Mouse (Mus musculus) embryonic facial prominence, embryonic 10.5 days (tissue): ENCODE results near the gene S100b. TPM values are rescaled to one million over a fixed set of nuclear protein-coding genes. Genes with fewer than 3 reads are reported as not detected.
A peak's percentile ranks its signal among the peaks of the same experiment; 100 is the strongest.

Experiments used
- DNase-seq: peaks from one replicate; pipeline ENCODE4 v3.0.0-alpha.2; 2017; ENCODE audit warnings: low spot score
- H3K27ac ChIP-seq: fragments of 300-500 bp; sonication (generic); replicated peaks from 2 replicates; pipeline ENCODE4 v1.5.1; 2016; ENCODE audit warnings: mild to moderate bottlenecking
- H3K27me3 ChIP-seq: fragments of 300-500 bp; sonication (generic); replicated peaks from 2 replicates; pipeline ENCODE4 v1.6.1; 2016; ENCODE audit warnings: low read depth, mild to moderate bottlenecking; ENCODE audit not compliant: poor library complexity, severe bottlenecking
- H3K36me3 ChIP-seq: fragments of 300-500 bp; sonication (generic); replicated peaks from 2 replicates; pipeline ENCODE4 v1.6.1; 2016; ENCODE audit warnings: mild to moderate bottlenecking, moderate library complexity
- H3K4me1 ChIP-seq: fragments of 300-500 bp; sonication (generic); 2 replicates; pipeline ENCODE4 v1.6.1; 2016
- H3K4me3 ChIP-seq: fragments of 300-500 bp; sonication (generic); 2 replicates; pipeline ENCODE4 v1.5.1; 2016; ENCODE audit warnings: mild to moderate bottlenecking, moderate library complexity
- H3K9me3 ChIP-seq: fragments of 300-500 bp; sonication (generic); 2 replicates; pipeline ENCODE4 v1.6.1; 2016; ENCODE audit warnings: mild to moderate bottlenecking
- WGBS: fragments of 180-500 bp; shearing (Covaris S2); methylation state at CpG from one replicate; pipeline ENCODE4 v1.1.7; 2016; 5-methylcytosine and 5-hydroxymethylcytosine counted together
- polyA plus RNA-seq: library from polyadenylated mRNA; unstranded; fragments of >200 nt; fragmentation: Nextera tagmentation; extraction: Ambion mirVana; gene quantifications from 2 replicates; pipeline ENCODE4 v1.2.1, GENCODE M21; 2016

S100b gene
- polyA plus RNA-seq, 1 experiment from 2014 or later, result not detected

DNA sequence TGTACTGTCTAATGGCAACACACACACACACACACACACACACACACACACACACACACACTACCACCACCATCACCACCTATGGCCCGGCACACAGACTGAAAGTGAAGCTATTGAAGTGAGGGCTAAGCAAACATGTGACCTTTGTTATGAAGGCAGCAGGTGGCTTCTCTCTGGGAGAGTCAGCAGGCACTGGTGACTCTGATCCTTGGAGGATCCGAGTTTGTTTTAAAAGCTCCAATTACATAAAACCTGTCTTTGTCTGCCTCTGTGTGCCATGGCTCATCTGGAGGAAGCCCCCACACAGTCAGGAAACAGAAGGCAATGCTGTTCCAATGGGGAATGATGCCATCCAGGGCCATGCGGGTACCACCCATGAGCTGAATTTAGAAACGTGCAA lies 7.1 kb upstream of the S100b start:
- 51% methylated on average over 4 of the region's 4 CpGs for WGBS
- Histone ChIP-seq H3K27ac (no peak overlapping the region), H3K9me3 (no peaks in the 10 kb centered on the region), H3K27me3 (no peaks in the 10 kb centered on the region), H3K36me3 (no peaks in the 10 kb centered on the region), H3K4me3 (no peak overlapping the region), H3K4me1 (peaks cover 22% of the 10 kb centered on the region)
- no peak for DNase-seq

DNA sequence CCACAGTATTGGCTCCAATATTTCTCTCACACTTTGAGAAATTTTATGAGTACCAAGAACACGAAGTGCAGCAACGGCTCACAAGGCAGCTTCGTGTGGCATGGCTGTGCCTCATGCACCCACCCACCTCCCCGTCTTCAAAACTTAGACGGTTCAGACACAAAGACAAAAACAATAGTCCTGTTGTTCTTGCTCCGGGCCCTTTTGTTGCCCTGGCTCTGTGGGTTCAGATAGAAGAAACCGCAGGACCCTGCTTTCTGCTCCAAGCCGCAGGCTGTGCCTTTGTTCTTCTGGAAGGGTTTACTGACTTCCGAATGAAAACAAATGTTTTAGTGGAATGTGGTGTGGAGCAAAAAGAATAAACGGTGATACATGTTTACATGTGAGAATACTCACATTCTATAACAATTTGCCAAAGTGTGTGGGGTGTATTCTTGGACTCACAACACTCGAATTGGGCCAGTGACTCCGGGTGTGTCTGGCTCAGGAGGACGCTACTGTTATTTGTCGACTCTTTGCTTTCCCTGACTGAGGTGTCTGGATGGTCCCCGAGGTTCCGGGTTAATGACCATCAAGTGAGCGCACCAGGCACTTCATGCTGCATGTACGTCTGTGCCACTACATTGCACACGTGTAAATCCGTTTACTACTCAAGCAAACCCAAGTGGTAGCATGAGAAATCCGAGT lies 5.5 kb upstream of the S100b start:
- H3K36me3 ChIP-seq, result no peaks in the 10 kb centered on the region
- H3K27me3 ChIP-seq, result no peaks in the 10 kb centered on the region
- peaks cover 22% of the 10 kb centered on the region for H3K4me1 ChIP-seq
- H3K9me3 ChIP-seq, result no peaks in the 10 kb centered on the region
- WGBS, result 43% methylated on average over 21 of the region's 21 CpGs
- H3K4me3 ChIP-seq, result no peak overlapping the region
- no peak overlapping the region; the same call in 1 of the 2 replicates for H3K27ac ChIP-seq
- no peak for DNase-seq

DNA sequence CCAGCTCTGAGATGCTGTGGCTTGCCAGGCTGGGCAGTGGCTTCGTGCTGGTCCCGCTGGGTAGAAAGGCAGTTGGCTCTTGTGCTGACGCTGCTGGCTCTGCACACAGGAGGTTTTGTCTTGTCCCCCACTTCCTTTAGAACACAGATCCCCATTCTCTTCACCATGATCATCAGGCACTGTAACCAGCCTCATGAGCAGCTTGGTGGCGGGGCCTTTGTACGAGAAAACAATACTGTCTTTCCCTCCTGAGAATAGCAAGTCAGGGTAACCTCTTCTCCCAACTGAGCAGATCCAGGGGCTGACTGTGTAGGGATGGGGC lies 5.0 kb upstream of the S100b start:
- Histone ChIP-seq H3K4me3 (no peak overlapping the region), H3K36me3 (no peaks in the 10 kb centered on the region), H3K27me3 (no peaks in the 10 kb centered on the region), H3K27ac (no peak overlapping the region; the same call in 1 of the 2 replicates), H3K4me1 (peaks cover 23% of the 10 kb centered on the region), H3K9me3 (no peaks in the 10 kb centered on the region)
- DNase-seq, result no peak
- 53% methylated on average over 5 of the region's 5 CpGs for WGBS

DNA sequence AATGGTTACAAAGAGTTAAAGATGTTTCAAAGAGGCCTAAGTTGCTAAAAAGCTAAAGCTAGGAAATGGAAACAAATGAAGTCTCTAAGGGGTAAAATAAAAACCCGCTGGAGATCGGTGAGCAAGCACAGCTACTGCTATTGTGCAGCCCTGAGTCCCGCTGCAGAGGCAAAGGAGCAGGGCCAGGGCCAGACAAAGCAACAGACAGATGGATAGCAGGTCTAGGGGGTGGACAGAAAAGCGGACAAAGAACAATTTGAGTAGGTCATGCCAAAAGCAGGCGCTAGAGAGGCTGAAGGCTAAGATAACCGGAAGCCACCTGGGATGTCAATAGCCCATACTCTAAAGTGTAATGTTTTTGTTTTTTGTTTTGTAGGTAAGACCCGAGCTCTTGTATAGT lies 2.8 kb upstream of the S100b start:
- H3K4me3 ChIP-seq, result no peak overlapping the region
- DNase-seq, result no peak
- H3K27me3 ChIP-seq, result no peaks in the 10 kb centered on the region
- no peaks in the 10 kb centered on the region for H3K9me3 ChIP-seq
- peaks cover 20% of the 10 kb centered on the region for H3K4me1 ChIP-seq
- H3K36me3 ChIP-seq, result no peaks in the 10 kb centered on the region
- WGBS, result 78% methylated on average over 7 of the region's 7 CpGs
- no peak overlapping the region for H3K27ac ChIP-seq

DNA sequence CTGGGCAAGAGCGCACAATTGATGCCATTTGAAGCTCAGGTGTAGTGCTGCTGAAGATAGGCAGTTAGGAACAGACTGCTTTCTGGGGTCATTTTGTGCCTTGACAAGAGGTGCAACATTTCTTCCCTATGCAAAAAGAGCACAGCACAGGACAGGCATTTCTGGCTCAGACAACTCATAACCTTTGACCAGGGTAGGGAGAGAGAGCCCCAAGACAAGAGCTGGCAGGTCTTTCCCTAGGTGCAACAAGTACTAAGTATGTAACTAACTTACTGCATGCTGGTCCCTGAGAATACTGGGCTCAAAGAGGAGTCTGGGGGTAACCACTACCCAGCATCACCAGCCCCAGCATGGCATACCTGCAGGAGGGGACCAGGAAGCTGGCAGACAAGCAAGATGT lies 574 bp upstream of the S100b start:
- no peak for DNase-seq
- H3K27me3 ChIP-seq, result no peaks in the 10 kb centered on the region
- 96% methylated on average over 1 of the region's 1 CpGs for WGBS
- H3K27ac ChIP-seq, result no peak overlapping the region
- peaks cover 10% of the 10 kb centered on the region; the same call in 1 of the 2 replicates for H3K4me1 ChIP-seq
- H3K9me3 ChIP-seq, result no peaks in the 10 kb centered on the region
- H3K4me3 ChIP-seq, result no peak overlapping the region
- H3K36me3 ChIP-seq, result no peaks in the 10 kb centered on the region

DNA sequence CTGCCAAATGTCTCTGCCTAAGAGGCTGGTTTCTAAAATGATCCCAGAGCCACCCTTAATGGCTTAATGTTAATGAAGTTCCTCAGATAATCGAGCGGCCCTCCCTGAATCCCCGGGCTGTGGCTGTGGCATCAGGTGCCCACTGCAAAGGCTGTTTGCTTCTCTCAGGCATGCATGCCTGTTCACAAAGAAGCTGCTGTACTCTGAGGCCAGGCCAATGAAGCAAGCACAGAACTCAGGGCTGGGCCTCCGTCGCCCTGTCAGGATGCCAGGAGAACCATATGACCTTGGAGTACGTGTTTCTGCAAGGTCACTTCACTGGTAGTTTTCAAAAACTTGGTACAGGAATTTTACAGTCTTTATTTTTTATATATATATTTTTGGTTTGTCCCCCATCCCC lies 2.0 kb downstream of the S100b start:
- H3K4me1 ChIP-seq, result peaks cover 24% of the 10 kb centered on the region
- DNase-seq, result no peak
- H3K27me3 ChIP-seq, result no peaks in the 10 kb centered on the region
- H3K9me3 ChIP-seq, result no peaks in the 10 kb centered on the region
- no peak overlapping the region for H3K27ac ChIP-seq
- H3K4me3 ChIP-seq, result no peak overlapping the region
- H3K36me3 ChIP-seq, result no peaks in the 10 kb centered on the region
- 76% methylated on average over 6 of the region's 6 CpGs for WGBS

DNA sequence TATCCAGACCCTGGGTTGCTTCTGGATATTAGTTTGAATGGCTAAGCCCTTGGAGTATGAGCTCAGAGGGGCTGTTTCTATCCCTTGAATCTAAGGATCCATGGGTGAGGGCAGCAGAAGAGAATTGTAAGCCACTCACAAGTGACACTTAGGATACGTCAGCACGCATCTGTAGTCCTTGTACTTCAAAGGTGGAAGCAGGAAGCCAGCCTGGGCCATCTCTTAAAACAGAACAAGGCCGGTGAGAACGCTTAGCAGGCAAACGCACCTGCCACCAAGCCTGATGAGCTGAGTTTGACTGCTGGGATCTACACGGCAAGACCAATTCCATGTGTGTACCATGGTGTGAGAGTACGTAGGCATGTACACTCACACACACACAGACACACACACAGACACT lies 3.6 kb downstream of the S100b start:
- 93% methylated on average over 7 of the region's 7 CpGs for WGBS
- Histone ChIP-seq H3K9me3 (no peaks in the 10 kb centered on the region), H3K27me3 (no peaks in the 10 kb centered on the region), H3K36me3 (peaks cover 2% of the 10 kb centered on the region; the same call in 1 of the 2 replicates), H3K4me3 (no peak overlapping the region), H3K27ac (no peak overlapping the region), H3K4me1 (peaks cover 27% of the 10 kb centered on the region)
- no peak for DNase-seq

DNA sequence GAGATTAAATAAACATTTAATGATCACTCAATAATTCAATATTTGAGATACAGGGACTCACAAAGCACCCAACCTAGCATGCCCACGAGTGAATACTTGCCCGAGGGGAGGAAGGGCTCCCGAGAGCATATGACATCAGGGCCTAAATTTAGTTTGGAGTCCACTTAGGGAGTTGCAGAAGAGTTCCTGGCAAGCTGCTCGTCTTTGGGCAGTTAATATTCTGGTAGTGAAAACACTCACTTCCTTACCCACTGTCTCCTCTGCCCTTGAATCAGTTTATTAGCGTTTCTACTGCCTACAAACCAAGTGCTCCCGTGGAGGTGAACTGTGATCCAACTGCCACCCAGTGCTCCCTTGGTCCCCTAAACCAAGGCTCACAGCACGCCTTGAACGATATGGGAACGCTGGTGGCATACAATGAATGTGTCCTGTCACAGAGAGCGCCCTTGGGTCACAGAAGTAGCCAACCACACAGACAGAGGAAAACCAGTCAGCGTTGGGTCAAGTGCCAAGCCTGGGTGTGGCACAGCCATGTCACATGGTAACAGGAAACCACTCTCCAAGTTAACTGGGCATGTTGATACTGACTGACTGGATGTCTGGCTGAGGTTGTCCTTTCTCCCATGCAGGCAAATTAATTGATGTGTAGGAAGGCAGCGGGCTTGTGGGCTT lies 4.2 kb downstream of the S100b start:
- WGBS, result 87% methylated on average over 12 of the region's 12 CpGs
- no peaks in the 10 kb centered on the region for H3K9me3 ChIP-seq
- H3K36me3 ChIP-seq, result peaks cover 5% of the 10 kb centered on the region; the same call in 1 of the 2 replicates

DNA sequence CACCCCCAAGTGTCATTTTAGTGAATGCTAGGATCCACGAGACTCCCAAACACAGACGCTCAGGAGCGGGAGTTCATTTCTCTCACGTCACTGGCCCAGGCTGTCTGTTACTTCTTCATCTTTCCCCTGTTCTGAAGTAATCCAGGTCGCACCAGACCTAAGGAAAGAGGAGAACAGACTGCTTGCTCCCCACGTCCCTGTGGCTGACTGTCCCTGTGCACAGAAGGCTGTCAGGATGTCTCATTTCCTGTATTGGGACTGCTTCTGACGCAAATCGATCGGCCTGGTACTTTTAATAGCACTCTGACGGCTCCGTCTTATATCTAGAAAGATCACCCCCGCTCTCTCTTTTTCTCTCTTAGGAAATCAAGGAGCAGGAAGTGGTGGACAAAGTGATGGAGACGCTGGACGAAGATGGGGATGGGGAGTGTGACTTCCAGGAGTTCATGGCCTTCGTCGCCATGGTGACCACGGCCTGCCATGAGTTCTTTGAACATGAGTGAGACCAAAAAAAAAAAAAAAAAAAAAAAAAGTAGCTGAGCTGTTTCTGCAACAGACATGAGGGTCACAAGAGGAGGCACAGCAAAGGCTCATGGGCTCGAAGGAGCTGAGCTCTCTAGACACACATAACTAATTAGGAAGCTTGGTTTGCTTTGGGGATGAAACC lies 6.0 kb downstream of the S100b start:
- 75% methylated on average over 18 of the region's 18 CpGs for WGBS
- H3K27me3 ChIP-seq, result no peaks in the 10 kb centered on the region
- peaks cover 10% of the 10 kb centered on the region for H3K36me3 ChIP-seq
- H3K27ac ChIP-seq, result no peak overlapping the region
- H3K9me3 ChIP-seq, result no peaks in the 10 kb centered on the region
- H3K4me1 ChIP-seq, result peaks cover 23% of the 10 kb centered on the region
- DNase-seq, result peak; percentile 52
- H3K4me3 ChIP-seq, result no peak overlapping the region

More for the DNA sequence above, 4.2 kb downstream of the S100b start:
- Histone ChIP-seq H3K4me3 (no peak overlapping the region), H3K4me1 (peaks cover 27% of the 10 kb centered on the region), H3K27me3 (no peaks in the 10 kb centered on the region), H3K27ac (no peak overlapping the region)
- DNase-seq, result no peak

DNA sequence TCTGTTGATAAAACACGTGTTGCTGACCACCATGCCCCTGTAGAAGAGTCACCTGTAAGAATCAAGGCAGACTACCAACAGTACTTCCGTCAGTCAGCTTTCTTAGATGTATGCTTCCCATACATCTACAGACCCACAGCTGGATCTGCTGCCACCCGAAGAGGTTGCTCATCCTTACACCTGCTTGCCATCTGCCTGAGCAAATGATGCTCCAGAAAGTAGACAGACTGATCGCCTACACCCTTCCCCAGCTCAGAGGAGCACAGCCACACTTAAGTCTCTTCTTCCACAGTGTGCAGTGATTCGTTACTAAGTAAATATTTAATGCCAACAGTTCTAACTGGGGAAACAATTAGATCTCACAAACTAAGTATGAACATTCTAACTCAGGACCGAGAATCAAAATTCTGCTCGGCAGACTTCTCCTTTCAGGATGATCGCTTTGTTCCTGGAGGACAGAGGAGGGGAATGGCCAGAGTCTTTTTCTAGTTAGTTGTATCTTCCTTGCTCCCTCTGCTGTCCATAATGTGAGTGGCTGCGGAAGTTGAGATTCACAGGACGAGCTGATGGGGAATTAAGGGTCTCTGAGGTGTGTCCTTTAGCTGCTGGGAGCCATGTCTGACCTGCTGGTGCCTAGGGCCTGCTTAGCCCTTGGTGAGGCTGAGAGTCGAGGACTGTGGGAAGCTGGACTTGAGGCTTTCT lies 6.9 kb downstream of the S100b start:
- Histone ChIP-seq H3K4me1 (peaks cover 23% of the 10 kb centered on the region), H3K27ac (no peak overlapping the region; the same call in 1 of the 2 replicates), H3K4me3 (no peak overlapping the region), H3K9me3 (no peaks in the 10 kb centered on the region), H3K36me3 (peaks cover 18% of the 10 kb centered on the region), H3K27me3 (no peaks in the 10 kb centered on the region)
- WGBS, result 62% methylated on average over 11 of the region's 11 CpGs
- no peak for DNase-seq

DNA sequence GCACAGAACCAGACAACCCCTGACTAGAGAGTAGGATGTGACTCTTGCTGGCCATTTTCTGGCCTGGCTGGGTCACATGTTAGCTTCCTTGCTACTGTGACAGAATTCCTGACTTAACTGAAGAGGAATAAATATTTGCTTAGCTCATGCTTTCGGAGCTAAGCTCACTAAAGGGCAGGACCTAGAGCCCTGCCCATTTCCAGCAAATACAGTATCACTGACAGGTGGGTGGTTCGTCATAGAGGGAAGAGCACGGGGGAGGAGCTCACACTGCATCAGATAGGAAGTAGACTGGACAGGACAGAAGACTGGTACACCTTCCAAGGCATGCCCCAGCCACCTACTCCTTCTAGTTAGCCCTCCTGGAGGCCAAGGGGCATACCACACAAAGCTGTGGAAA lies 7.8 kb downstream of the S100b start:
- Histone ChIP-seq H3K9me3 (no peaks in the 10 kb centered on the region), H3K4me1 (peaks cover 23% of the 10 kb centered on the region), H3K27ac (no peak overlapping the region), H3K36me3 (peaks cover 26% of the 10 kb centered on the region), H3K4me3 (no peak overlapping the region), H3K27me3 (no peaks in the 10 kb centered on the region)
- DNase-seq, result no peak
- 76% methylated on average over 3 of the region's 3 CpGs for WGBS

DNA sequence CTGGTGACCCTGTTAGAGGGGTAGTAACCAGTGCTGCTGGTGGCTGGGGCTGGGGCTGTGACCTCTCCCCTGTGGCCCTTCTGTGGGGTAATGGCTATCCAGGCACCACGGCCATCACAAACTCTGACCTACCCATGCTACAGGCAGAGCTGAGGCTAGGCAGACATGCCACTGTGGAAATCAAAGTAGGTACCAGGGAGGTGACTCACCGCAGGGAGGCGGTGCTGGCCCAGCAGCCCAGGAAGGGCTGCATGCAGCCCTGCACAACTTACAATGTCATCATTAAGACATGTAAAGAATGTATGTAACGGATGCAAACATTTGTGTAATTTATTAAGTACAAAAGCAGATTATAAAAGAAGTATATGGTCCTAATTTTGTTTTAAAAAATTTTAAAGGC lies 8.8 kb downstream of the S100b start:
- Histone ChIP-seq H3K27ac (no peak overlapping the region; the same call in 1 of the 2 replicates), H3K36me3 (peaks cover 33% of the 10 kb centered on the region), H3K4me1 (peaks cover 23% of the 10 kb centered on the region), H3K9me3 (no peaks in the 10 kb centered on the region), H3K4me3 (no peak overlapping the region), H3K27me3 (no peaks in the 10 kb centered on the region)
- WGBS, result 65% methylated on average over 4 of the region's 4 CpGs
- no peak for DNase-seq
